Mouse (Mus musculus): Measurements from ENCODE around the gene Baz2b. TPM values are rescaled to one million over a fixed set of nuclear protein-coding genes. Genes with fewer than 3 reads are reported as not detected.

Gene Baz2b
- polyA plus RNA-seq, 1 experiment: 28.8 TPM

DNA sequence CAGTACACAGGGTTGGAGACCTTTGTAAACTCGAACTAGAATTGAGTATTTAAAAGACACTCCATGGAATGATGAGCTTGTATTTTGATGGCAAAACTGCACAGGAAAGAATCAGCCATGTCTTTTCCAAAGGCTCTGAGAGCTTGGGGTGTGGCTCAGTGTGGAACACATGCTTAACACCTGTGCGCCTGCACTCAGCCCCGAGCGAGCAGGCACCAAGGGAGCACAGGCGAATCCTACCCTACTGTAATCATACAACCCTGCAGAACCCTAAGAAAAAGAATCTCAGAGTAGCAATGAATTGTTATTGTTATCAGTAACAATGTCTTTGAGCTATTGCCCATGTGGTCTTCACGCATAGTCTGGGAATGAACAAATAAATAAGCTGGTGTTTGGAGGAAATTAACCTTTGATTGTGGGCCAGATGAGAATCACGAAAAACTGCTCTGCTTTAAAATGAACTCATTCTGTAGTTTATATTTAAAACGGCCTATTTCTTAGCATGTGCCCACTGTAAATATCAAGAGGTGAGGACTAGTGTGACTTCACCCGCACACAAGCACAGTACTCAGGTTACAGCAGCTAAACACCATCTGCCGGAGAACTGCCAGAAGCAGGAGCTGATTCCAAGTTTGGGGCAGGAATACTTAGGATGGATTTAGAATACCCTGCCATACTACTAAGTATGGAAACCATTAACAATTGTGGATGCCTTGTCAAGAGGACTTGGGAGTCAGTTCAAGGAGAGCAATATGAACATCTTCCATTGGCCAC, 77.2 kb downstream of the Baz2b start:
- no peak for DNase-seq (ENCODE audit: low spot score)

DNA sequence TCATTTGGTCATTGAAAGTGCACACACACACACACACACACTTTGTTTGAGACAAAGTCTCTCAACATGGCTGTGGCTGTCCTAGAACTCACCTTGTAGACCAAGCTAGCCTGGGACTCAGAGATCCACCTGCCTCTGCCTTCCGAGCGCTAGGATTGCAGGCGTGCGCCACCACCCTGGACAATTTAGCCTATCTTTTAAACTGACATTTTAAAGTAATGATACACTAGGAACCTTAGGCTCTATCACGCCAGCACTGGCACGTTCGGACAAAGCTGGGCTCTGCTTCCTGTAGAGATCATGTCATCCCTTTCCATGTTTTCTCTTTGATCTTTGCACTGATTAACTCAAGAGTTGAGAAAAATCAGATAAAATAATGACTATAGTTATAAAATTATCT, 81.0 kb downstream of the Baz2b start:
- no peak for DNase-seq (ENCODE audit: low spot score)

DNA sequence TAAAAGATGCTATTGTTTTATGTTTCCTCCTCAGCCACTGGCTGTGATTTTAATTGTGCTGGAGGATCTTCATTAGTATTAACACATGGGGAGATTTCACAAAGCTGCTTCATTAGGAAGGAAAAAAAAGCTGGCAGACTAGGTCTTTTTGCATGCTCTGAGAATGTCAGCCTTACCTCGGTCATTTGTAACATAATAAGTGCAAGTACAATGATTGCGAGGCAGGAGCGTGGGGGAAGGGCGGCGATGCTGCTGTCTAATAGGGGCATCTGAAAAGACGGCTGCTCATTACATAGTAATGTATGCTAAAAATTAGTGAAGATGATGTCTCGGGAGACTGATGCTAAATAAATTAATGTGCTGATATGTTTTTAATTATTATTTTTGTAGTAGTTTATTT, 82.8 kb downstream of the Baz2b start:
- no peak for DNase-seq (ENCODE audit: low spot score)

DNA sequence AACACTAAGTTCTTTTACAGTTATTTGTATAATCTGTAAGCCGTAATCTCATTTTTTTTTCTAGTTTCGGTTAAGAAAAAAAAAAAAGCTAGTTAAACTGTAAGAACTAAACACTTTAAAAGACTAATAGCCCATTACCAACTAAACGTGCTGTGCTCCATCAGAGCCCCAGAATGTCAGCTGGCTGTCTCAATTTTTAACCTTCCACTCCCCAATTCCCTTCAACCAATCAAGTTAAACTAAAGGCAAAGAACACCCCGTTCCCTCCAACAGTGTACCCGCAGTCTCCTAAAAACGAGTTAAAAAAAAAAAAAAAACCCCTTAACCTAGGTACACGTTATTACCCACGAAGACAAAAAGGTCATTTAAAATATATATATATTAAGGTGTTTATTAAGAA, 83.3 kb downstream of the Baz2b start:
- DNase-seq (ENCODE audit: low spot score): no peak

DNA sequence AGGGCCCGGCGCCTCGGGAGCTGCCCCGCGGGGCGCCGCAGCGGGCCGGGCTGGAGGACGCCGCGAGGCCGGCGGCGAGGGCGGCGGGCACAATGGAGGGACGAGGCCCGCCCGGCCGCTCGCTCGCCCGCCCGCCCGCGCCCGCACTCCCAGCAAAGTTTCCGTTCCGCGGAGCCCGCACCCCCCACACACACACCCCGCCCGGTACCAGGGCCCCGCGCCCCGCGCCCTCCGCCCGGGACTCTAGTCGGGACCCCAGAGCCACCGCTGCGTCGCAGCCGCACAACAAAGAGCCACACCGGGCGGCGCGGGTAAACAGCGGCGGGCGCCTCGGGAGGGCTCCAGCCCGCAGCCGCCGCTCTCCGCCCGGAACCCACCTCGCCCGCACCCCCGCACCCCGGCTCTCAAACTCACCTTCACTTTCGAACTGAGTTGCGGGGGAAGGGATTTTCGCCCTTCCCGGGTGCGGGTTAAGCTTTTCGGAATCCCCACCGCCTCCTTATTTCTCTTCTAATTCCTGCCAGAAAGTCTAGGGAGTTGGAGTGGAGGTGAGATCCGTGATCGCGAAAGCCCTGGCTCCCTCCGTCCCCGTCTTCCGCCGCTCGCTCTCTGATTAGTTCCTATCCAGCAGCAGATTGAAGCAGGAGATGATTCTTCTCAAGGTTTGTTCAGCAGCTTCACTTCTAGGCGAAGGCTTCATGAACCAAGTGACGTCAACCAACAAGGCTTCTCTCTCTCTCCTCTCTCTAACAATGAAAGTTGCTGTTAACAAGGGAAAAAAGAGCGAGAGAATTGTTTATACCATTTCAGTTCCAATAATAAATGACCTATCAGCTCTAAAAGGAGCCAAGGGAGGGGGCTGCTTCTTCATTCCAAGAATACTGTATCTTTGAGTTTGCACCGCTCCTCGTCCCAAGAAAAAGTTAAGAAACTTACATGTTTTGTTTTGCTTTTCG, 84.3 kb downstream of the Baz2b start:
- peak; percentile 68 for DNase-seq (ENCODE audit: low spot score)

DNA sequence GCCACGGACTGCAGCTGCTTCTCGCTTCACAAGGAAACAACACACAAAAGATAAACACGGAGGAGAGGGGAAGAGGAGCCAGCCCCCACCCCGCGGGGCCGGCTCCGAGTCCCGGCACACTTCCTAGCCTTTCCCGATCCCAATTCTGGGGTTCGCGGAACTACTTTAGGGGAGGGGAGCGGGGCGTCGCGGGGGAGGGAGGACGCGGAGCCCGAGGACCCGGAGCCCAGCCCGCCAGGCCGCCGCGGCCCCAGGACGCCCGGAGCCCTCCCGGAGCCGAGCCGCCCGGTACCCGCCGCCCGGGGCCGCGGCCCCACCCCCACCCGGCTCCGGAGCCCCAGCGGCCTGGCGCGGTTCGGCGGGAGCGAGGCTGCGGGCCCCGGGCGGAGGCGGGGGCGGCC, 85.0 kb downstream of the Baz2b start:
- DNase-seq (ENCODE audit: low spot score): peak; percentile 63

DNA sequence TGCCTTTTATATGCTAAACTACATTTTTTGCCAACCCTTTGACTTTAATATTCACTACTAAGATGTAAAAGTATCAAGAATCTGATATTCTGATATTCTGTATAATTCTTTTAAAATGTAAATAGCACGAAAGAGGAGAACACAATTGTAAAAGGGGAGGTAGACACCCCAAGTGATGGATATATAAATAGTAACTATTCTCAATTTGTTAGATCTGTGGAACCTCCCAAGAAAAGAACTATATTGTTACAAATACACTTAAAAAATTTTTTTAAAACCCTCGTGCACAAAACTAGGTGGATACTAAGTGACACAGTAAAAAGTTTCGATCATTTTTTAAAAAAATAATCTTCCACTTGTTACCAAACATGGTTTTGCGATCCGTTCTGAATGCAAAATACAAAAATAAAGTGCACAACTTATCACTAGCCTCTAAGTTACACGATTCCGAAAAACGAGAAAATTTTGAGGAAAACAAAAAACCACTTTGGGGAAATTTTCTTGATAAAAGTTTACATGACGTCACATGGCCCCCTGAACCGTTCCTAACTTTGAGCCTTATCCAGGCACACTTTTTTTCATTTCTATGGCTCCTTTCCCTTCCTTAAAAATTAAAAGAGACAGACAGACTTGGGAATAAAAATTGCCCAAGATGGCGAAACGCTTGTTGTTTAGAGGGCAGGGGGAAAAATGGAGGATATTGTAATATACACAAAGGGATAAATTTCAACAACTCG, 85.6 kb downstream of the Baz2b start:
- no peak for DNase-seq (ENCODE audit: low spot score)

DNA sequence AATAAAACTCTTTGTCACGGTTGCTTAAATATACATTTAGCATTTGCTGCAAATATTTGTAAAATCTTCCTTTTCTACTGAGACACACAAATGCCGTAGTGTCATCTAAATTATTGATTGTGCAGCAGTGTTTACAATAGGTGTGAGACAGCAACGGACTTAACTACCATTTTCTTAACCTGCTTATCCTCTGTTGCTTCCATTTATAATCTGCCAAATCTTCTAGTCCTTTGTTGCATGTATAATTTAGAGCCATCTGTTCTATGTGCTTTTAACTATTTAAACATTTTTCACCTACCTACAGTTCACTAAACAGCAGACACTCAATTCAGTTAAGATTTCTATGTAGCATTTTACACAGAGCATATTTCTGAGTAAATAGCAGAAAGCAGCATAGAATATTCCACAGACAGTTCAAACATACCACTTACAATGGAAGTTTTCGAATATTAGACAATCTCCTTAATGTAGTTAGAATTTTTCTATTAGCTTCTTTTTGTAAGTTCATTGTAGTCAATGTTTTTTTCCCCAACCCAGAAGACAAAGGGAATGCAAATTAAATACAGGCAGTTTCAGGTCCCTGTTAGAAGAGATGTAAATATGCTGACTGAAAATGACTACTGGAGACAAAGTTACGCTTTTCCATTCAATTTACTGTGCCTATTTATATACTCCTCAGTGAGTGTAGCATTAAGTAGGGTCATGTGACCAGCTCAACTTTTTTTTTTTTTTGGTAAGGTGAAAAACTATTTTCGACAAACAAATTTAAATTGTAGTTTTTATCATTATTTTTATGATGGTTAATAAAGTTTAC, 86.4 kb downstream of the Baz2b start:
- DNase-seq (ENCODE audit: low spot score): no peak

DNA sequence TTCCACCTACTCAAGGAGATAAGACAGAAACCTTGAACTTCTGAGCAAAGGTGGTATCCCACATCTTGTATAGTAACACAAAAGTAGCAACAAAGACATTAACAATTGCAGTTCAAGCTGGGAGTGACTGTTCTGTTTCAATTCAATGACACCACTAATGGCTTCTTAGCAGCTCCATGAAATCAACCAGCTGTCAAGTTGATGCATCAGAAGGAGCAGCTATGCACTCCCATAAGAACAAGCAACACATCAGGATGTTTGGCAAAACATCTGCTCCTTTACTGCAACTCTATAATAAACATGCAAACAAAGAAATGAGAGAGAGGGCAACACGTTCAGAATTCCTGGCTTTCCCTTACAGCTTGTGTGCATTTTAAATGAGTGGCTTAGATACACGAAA, 87.5 kb downstream of the Baz2b start:
- no peak for DNase-seq (ENCODE audit: low spot score)

DNA sequence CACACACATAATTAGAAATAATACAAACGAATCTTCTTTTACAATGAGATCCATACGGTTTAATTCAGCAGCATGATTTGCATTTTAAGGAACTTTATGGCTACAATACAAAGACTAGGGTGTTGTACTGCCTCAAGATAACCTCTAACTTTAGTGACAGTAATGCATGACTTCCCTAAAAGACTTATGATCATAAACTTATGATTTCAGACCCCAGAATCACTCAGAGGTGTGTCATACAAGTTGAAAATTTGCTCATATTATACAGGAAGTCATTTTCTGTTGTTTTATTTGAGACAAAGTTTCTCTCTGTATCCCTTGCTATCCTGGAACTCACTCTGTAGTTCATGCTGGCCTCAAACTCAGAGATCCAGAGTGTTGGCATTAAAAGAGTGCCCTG, 89.0 kb downstream of the Baz2b start:
- DNase-seq (ENCODE audit: low spot score): no peak

DNA sequence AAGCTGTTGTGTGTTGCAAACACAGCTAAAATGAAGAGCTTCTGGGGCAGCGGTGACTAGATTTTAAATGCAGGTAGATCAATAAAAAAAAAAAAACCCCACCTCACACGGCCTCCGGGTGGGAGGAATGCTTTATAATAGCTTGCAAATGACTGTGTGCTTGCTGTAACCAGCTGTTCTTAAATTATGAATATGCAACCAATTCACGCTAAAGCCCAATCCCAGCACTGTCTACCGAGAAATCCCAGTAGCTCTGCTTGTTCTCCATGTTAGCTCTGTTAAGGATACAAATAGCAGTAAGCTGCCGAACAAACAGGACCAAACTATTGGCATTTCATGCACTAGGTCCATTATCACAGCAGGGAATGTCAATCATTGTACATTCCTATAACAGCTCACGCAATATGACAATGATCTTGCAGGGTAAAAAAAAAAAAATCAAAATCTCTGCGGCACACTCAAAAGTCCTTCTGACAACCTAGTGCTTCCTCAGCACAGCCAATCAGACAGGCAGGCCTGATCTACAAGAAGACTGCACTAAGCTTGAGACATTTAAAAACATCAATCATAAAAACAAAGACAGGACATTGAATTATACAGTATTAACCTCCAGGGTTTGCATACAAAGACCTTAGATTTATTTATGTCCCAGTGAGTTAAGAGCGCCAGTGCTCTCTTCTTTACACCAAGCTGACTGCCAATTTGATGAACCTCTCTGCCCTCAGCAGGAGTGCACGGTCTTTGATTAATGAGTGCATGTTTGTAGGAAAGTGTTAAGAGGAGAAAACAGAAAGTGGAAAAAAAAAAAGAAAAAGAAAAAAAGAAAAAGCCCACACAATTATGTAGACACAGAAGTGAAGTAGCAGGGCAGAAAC, 90.7 kb downstream of the Baz2b start:
- DNase-seq (ENCODE audit: low spot score): no peak

DNA sequence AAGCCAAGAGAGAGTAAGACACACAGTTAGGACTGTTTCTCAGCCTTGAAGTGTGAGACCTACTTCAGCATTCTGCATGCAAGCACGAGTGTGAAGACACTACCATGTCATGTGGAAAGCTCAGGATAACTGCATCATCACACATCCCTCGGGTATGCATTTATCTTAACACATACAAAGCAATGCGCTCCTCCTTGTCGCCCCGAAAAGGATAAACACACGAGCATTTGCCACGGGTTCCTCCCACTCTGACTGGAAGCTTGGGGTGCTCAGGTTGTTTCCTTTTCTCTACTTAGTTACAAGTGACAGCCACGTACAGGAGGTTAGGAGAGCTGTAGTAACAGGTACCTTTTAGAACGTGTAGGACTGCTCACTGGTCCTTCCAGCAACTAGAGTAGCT, 91.8 kb downstream of the Baz2b start:
- DNase-seq (ENCODE audit: low spot score): no peak

DNA sequence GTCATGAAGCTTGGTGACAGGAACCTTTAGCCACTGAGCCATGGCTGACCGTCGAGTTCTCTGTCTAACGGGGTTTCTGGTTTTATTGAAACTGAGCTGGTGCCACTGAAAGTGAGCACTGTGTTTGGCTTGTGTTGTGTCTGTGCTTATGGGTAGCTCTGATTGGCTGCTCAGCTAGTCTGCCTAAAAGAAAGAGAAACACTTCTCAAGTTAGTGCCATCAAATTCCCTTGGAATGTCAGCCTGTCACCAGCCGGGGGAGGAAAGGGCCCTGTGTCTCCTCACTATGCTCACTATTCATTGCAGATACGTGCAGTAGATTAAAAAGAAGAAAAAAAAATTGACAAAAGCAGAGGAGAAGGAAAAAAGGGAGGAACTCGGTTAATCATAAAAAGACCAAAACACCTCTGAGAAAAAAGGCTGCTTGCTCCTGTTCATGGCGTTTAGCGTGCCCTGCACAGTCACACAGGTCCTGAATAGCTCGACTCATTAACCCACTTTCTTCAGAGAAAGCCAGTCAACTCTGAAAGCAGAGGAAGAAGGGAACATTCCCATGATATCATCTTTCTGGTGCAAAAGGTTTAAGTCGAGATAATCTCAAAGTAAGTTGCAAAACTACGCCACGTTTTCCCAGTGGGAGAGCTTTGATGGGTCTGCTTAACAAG, 93.6 kb downstream of the Baz2b start:
- no peak for DNase-seq (ENCODE audit: low spot score)

DNA sequence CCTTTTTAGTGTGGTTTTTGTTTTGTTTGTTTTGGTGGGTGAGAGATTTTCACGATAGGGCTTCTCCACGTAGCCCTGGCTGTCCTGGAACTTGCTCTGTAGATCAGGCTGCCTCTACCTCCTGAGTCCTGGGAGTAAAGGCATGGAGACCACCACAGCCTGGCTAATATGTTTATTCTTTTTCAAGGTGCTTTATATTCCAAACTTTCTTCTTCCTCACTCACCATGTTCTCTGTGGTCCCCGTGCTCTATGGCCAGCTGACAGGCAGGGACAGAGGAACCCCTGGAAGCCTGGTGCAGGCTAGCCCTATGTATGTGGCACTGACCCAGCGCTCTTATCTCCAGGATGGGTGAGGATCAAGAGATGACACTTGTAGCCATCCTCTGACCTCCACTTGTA, 94.7 kb downstream of the Baz2b start:
- no peak for DNase-seq (ENCODE audit: low spot score)

DNA sequence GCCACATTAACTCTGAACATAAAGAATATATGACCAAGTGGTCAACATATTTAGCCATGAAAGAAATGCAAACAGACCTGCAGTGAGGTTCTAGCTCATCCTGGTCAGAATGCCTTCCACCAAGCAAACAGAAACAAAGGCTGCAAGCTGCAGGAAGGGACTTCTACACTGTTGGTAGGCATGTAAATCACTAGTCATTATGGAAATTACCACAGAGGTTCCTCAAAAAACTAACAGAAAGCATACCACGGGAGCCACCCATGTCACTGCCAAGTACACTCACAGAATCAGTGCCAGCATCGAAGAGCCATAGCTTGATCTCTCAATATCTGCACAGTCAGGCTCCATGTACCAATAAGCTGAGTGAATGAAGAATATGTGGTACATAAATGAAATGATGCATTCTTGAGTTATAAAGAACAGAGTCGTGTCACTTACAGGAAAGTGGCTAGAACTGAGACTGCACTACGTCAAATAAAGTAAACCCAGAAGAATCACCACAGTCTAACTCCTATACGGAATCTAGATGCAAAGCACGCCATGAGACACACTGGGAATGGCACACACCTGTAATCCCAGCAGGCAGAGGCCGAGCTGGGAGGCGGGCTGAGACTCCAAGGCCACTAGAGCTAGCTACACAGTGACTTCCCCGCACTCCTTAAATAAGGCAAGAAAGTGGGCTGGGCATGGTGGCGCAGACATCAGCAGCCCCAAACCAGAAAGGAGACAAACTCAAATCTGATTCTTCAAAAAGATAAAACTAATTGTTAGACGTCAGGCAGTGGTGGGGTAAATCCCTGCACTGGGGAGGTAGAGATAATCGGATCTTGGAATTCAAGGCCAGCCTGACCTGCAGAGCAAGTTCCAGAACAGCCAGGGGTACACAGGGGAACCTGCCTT, 95.7 kb downstream of the Baz2b start:
- DNase-seq (ENCODE audit: low spot score): no peak

DNA sequence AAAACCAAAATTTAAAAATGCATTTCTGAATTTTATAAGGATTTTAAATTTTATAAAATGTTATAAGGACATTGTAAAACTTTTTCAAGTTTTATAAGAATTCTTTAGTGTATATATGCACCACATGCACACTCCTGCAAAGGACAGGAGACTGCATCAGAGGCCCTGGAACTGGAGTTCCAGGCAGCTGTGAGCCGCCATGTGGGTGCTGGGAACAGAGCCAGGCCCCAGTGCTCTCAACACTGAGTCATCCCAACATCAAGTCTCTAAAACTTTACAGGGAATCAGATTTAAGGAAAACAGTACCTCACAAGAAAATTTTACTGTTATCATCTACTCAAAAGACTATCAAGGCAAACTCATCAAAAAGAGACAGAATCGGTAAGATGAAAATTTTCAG, 97.5 kb downstream of the Baz2b start:
- DNase-seq (ENCODE audit: low spot score): no peak

DNA sequence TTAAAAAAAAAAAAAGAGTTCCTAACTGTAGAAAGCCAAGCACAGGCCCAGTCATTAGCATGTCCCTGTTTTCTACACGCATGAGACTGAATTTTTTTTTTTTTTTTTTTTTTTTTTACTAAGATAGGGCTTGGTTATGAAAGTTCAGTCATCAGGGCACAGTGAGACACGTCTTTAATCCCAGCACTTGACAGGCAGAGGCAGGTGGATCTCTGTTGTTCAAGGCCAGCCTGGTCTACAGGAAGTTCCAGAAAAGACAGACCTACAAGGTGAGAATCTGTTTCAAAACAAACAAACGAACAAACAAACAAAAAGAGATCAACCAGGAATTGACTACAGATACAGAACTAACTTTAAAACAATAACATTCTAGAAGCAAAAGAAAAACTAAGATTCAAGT, 100.6 kb downstream of the Baz2b start:
- DNase-seq (ENCODE audit: low spot score): no peak

DNA sequence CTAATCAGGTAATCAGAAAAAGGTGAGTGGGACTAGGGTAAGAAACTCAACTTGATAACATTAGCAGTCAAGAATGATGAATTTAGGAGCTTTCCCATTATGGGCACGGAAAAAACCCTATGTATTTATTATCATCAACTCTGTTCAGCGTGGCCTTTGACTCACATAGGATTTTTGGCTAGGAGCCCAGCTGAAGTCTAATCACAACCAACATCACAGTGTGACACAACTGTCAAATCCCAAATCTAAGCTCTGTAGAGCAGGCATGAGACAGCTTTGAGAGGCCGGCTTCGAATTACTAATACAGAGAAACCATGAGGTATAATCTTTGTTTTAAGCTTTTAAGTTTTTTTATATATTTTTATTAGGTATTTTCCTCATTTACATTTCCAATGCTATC, 113.0 kb downstream of the Baz2b start:
- DNase-seq (ENCODE audit: low spot score): no peak

DNA sequence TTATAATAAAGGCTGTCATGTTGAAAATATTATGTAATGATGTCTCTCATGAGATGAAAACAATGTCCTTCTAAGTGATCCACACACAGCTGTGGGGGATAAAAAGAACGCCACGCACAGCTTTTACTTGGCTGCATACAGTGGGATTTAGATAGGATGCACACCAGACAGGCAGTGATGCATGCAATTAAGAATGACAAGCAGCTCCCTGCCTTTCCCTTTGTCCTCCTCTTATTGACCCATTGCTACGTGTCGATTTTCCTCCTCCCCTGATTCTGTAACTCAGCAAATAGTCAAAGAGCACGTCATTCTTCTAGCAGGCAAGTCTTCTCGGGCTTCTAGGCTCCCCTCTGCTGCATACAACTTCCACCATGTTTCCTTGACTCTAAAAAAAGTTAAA, 119.4 kb downstream of the Baz2b start:
- DNase-seq (ENCODE audit: low spot score): no peak
